Mouse (Mus musculus) forebrain, embryonic 12.5 days (tissue): ENCODE data around the gene Hgd. TPM values are rescaled to one million over a fixed set of nuclear protein-coding genes. Genes with fewer than 3 reads are reported as not detected.
A peak's percentile ranks its signal among the peaks of the same experiment; 100 is the strongest.
"Not testable (repeated sequence)": the region's sequence is repeated elsewhere in the genome, so short reads cannot be mapped to it uniquely, and the experiment has no call there.

ENCODE experiments used
- ATAC-seq: fragments of 200-750 bp; cut with Nextera tagmentation; 2 replicates; pipeline ENCODE4 v1.8.0; 2017; ENCODE audit warnings: moderate TSS enrichment; ENCODE audit not compliant: low FRiP score
- H3K27ac ChIP-seq: fragments of 300-500 bp; sonication (generic); 2 replicates; pipeline ENCODE4 v1.5.1; 2016; ENCODE audit warnings: mild to moderate bottlenecking
- H3K27me3 ChIP-seq: fragments of 300-500 bp; sonication (generic); 2 replicates; pipeline ENCODE4 v1.6.1; 2016; ENCODE audit warnings: mild to moderate bottlenecking
- H3K36me3 ChIP-seq: fragments of 300-500 bp; sonication (generic); replicated peaks from 2 replicates; pipeline ENCODE4 v1.6.1; 2016; ENCODE audit warnings: mild to moderate bottlenecking
- H3K4me1 ChIP-seq: fragments of 300-500 bp; sonication (generic); 2 replicates; pipeline ENCODE4 v1.6.1; 2016
- H3K4me2 ChIP-seq: fragments of 300-500 bp; sonication (generic); 2 replicates; pipeline ENCODE4 v1.6.1; 2016; ENCODE audit warnings: mild to moderate bottlenecking, moderate library complexity
- H3K4me3 ChIP-seq: fragments of 300-500 bp; sonication (generic); replicated peaks from 2 replicates; pipeline ENCODE4 v1.5.1; 2016; ENCODE audit warnings: mild to moderate bottlenecking
- H3K9ac ChIP-seq: fragments of 300-500 bp; sonication (generic); 2 replicates; pipeline ENCODE4 v1.6.1; 2016; ENCODE audit warnings: mild to moderate bottlenecking
- H3K9me3 ChIP-seq: fragments of 300-500 bp; sonication (generic); 2 replicates; pipeline ENCODE4 v1.6.1; 2016
- WGBS: fragments of 180-500 bp; shearing (Covaris S2); methylation state at CpG from one replicate; pipeline ENCODE4 v1.1.7; 2016; 5-methylcytosine and 5-hydroxymethylcytosine counted together
- polyA plus RNA-seq: library from polyadenylated mRNA; unstranded; fragments of >200 nt; fragmentation: Nextera tagmentation; extraction: Ambion mirVana; gene quantifications from 2 replicates; pipeline ENCODE4 v1.2.1, GENCODE M21; 2016

Hgd gene
- polyA plus RNA-seq, 1 experiment from 2014 or later: 0.45 TPM

DNA sequence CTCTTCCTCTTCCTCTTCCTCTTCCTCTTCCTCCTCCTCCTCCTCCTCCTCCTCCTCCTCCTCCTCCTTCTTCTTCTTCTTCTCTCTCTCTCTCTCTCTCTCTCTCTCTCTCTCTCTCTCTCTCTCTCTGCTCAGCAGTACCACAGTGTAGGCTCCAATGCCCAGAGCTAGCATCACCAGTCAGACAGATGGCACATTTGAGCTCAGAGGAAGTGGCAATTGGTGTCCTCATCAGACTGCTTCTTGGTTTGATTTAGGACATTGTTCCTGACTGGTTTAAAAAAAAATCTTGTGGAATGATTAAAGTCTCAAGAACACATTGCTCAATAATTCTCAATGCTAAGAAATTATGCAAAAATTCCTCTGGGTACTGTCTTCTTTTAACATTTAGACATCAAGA lies 60.6 kb downstream of the Hgd start:
- H3K9ac ChIP-seq, ATAC-seq, H3K4me1 ChIP-seq, H3K4me2 ChIP-seq, H3K27me3 ChIP-seq, H3K27ac ChIP-seq, H3K9me3 ChIP-seq, H3K4me3 ChIP-seq: not testable (repeated sequence)
- peaks cover 12% of the 10 kb centered on the region for H3K36me3 ChIP-seq

DNA sequence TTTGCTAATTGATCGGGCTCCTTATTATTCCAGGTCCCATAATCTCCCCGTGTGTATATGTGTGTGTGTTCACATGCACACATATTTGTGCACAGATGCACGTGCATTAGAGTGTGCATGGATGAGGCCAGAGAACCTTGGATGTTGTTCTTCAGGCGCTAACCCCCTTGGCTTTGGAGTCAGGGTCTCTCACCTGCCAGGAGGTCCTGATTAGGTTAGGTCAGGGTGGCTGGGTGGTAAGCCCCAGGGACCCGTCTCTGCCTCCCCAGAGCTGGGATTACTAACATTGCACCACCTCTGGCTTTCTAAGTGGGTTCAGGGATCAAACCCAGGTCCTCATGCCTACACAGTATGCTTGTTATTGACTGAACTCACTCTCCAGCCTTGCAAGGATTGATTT lies 64.5 kb downstream of the Hgd start:
- Histone ChIP-seq H3K27me3 (no peaks in the 10 kb centered on the region), H3K4me2 (no peak overlapping the region), H3K9me3 (no peaks in the 10 kb centered on the region), H3K36me3 (peaks cover 40% of the 10 kb centered on the region), H3K4me3 (no peak overlapping the region), H3K9ac (no peak overlapping the region), H3K4me1 (no peaks in the 10 kb centered on the region), H3K27ac (no peak overlapping the region)
- WGBS: 87% methylated on average over 5 of the region's 5 CpGs
- ATAC-seq: no peak

DNA sequence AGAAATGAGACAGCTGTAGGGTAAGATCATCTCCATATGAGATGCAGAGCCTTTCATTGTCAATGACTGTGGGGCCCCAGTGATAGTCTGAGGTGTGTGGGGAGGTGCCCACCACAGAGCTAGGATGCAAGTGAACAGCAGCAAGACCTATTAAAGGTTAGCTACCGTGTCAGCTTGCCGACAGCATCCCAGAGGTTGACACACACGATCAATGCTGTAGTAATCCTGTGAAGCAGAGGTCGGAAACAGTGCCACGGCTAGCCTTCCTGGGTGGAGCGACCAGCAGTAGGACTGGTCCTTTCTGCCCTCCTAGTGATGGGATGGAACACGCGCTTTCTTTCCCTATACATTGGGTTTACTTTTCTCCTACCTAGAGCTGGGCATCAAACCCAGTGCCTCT lies 65.3 kb downstream of the Hgd start:
- WGBS: 92% methylated on average over 8 of the region's 8 CpGs

DNA sequence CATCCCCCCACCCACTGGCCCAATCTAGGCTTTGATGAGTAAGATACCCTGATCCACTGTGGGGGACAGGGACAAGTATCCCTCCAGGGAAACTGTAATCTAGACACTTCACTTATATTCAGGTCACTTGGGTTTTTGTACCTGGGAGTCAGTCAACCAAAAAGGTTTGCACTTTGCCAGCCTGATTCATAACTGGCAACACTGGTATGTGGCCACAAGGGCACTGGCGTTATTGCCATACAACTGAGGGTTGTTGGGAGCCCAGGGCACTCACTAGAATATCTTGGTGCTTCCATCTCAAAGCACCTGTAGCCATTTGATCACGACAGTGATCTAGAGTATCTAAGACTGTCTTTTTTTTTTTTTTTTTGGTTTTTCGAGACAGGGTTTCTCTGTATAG lies 65.8 kb downstream of the Hgd start:
- no peak for ATAC-seq
- Histone ChIP-seq H3K4me1 (no peaks in the 10 kb centered on the region), H3K9me3 (no peaks in the 10 kb centered on the region), H3K4me3 (no peak overlapping the region), H3K27me3 (no peaks in the 10 kb centered on the region), H3K36me3 (peaks cover 40% of the 10 kb centered on the region), H3K4me2 (no peak overlapping the region), H3K27ac (no peak overlapping the region), H3K9ac (no peak overlapping the region)
- WGBS: 92% methylated on average over 3 of the region's 3 CpGs

More for the DNA sequence above, 65.3 kb downstream of the Hgd start:
- Histone ChIP-seq H3K27ac (no peak overlapping the region), H3K27me3 (no peaks in the 10 kb centered on the region), H3K9me3 (no peaks in the 10 kb centered on the region), H3K4me2 (no peak overlapping the region), H3K4me3 (no peak overlapping the region), H3K9ac (no peak overlapping the region), H3K36me3 (peaks cover 40% of the 10 kb centered on the region), H3K4me1 (no peaks in the 10 kb centered on the region)
- ATAC-seq: no peak

DNA sequence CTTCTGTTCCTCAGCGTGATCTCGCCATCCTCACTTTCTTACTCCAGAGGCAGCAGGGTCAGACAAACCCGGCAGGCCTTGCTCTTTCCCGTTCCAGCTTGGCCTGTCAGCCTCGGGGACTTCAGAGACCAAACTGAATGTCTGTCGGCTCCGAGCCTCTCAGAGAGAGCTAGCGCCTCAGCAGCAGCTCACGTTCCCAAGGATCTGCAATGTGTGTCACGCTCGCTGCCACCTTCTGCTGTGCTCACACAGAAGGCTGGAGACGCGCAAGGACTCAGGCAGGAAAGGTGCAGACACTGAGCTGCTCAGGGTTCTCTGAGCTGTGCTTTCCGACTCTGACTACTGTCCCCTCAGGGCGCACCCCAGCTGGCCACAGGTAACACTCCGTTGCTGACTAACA lies 67.1 kb downstream of the Hgd start:
- 93% methylated on average over 16 of the region's 16 CpGs for WGBS
- Histone ChIP-seq H3K4me2 (no peak overlapping the region), H3K4me1 (no peaks in the 10 kb centered on the region), H3K9me3 (no peaks in the 10 kb centered on the region), H3K27me3 (no peaks in the 10 kb centered on the region), H3K4me3 (no peak overlapping the region), H3K9ac (no peak overlapping the region), H3K27ac (no peak overlapping the region), H3K36me3 (peaks cover 40% of the 10 kb centered on the region)
- ATAC-seq: no peak

DNA sequence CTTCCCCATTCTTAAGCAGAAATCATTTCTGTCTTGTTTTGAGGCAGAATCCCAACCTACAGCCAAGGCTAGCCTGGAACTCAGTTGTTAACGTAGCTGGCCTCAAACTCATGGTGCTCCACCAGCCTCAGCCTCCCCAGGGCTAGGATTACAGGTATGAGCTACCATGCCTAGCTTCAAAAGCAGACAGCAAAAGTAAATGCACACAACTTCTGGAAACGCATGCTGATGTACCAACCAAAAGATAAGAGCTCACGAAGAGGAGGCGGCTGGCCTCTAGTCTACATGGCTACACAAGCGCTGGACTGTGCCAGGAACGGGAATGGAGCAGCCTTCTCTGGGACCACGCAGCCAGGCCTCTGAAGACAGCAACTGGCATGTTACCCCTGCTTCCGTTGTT lies 68.0 kb downstream of the Hgd start:
- no peak overlapping the region for H3K4me3 ChIP-seq
- peaks cover 7% of the 10 kb centered on the region for H3K4me1 ChIP-seq
- H3K9me3 ChIP-seq: no peaks in the 10 kb centered on the region
- no peak for ATAC-seq
- peaks cover 40% of the 10 kb centered on the region for H3K36me3 ChIP-seq
- WGBS: 95% methylated on average over 8 of the region's 8 CpGs
- no peak overlapping the region for H3K9ac ChIP-seq
- H3K27ac ChIP-seq: no peak overlapping the region
- no peaks in the 10 kb centered on the region for H3K27me3 ChIP-seq
- no peak overlapping the region for H3K4me2 ChIP-seq

DNA sequence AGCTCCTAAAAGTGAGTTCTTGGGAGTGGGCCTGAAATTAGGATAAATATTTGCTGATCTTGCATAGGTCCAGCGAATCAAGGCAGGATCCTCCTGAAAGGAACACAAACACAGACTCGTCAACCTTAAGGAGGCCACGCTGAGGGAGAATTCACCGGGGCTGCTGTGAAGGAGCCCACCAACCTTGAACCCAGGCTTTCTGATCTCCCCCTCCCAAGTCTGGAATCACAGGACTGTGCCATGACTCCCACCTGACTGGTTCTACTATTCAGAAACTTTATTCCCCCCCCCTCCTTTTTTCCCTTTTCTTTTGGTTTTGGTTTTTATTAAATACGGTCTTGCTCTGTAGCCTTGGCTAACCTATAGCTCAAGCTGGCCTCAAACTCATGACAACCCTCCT lies 69.1 kb downstream of the Hgd start:
- ATAC-seq: no peak
- Histone ChIP-seq H3K27me3 (no peaks in the 10 kb centered on the region), H3K9me3 (no peaks in the 10 kb centered on the region), H3K27ac (no peak overlapping the region), H3K9ac (no peak overlapping the region), H3K4me2 (no peak overlapping the region), H3K36me3 (peaks cover 40% of the 10 kb centered on the region), H3K4me3 (no peak overlapping the region), H3K4me1 (peaks cover 10% of the 10 kb centered on the region)
- WGBS: 89% methylated on average over 5 of the region's 5 CpGs

DNA sequence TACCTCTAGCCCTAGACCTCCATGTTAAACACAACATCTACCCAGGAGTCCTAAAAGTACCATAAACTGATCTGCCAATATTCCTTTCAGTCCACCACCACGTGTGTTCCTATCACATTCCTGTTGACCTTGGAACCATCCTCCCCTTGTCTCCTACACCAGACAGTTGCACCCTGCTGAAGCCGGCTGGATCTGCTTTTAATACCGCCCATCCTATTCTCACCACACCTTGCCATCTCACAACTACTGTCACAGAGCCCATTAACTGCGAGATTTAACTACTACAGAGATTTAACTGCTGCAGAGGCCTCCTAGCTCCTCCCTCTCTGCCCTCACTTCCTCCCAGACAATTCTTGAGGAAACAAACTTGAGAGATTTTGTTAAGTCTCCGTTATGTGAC lies 71.5 kb downstream of the Hgd start:
- WGBS: 89% methylated on average over 5 of the region's 5 CpGs
- peaks cover 27% of the 10 kb centered on the region for H3K4me1 ChIP-seq
- no peak for ATAC-seq

DNA sequence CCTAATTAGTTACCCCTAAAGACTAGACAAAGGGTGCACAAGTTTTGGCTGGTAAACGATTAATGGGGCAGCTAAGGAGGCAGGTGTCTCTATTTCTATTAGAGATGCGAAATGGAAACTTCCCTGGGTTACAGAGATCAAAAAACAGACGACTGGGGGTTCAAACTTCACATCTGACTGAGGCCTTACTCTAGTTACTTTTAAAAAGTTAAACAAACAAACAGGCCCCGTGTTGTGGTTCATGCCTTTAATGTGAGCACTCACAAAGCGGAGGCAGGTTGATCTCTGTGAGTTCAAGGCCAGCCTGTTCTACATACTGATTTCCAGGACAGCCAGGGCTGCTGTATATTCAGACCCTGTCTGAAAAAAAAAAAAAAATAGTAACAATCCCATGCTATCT lies 72.7 kb downstream of the Hgd start:
- Histone ChIP-seq H3K36me3 (peaks cover 7% of the 10 kb centered on the region), H3K9me3 (no peaks in the 10 kb centered on the region), H3K27ac (no peak overlapping the region), H3K4me2 (peak overlapping the region; percentile 58), H3K9ac (no peak overlapping the region), H3K4me1 (peaks cover 35% of the 10 kb centered on the region), H3K4me3 (no peak overlapping the region; the same call in 1 of the 2 replicates), H3K27me3 (no peaks in the 10 kb centered on the region)
- ATAC-seq: no peak
- 78% methylated on average over 5 of the region's 5 CpGs for WGBS

More for the DNA sequence above, 71.5 kb downstream of the Hgd start:
- H3K4me3 ChIP-seq: no peak overlapping the region
- no peaks in the 10 kb centered on the region for H3K9me3 ChIP-seq
- H3K36me3 ChIP-seq: peaks cover 19% of the 10 kb centered on the region
- no peaks in the 10 kb centered on the region for H3K27me3 ChIP-seq
- no peak overlapping the region for H3K9ac ChIP-seq
- no peak overlapping the region for H3K27ac ChIP-seq
- no peak overlapping the region for H3K4me2 ChIP-seq

DNA sequence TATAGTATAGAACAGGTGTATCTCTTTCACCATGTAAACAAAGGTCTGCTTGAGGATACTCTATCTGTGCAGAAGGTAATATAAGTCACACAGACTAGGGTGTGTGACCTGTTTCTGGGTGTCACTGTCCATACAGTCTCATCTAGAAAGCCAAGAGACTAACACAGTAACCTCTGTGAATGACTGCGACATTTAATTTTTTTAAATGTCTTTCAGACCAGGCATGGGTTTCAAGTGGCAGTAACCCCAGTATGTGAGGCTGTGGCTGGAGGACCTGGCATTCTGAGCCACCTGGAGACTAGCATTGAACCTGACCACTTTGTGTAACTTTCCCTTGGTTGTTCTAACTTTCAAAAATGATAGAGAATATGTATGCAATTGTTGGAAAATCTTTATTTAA lies 73.1 kb downstream of the Hgd start:
- Histone ChIP-seq H3K4me2 (peak overlapping the region; percentile 58), H3K27me3 (no peaks in the 10 kb centered on the region), H3K9ac (no peak overlapping the region; the same call in 1 of the 2 replicates), H3K36me3 (peaks cover 3% of the 10 kb centered on the region), H3K9me3 (no peaks in the 10 kb centered on the region), H3K4me1 (peaks cover 35% of the 10 kb centered on the region), H3K27ac (no peak overlapping the region), H3K4me3 (peak overlapping the region; percentile 81)
- 88% methylated on average over 1 of the region's 1 CpGs for WGBS
- no peak for ATAC-seq

DNA sequence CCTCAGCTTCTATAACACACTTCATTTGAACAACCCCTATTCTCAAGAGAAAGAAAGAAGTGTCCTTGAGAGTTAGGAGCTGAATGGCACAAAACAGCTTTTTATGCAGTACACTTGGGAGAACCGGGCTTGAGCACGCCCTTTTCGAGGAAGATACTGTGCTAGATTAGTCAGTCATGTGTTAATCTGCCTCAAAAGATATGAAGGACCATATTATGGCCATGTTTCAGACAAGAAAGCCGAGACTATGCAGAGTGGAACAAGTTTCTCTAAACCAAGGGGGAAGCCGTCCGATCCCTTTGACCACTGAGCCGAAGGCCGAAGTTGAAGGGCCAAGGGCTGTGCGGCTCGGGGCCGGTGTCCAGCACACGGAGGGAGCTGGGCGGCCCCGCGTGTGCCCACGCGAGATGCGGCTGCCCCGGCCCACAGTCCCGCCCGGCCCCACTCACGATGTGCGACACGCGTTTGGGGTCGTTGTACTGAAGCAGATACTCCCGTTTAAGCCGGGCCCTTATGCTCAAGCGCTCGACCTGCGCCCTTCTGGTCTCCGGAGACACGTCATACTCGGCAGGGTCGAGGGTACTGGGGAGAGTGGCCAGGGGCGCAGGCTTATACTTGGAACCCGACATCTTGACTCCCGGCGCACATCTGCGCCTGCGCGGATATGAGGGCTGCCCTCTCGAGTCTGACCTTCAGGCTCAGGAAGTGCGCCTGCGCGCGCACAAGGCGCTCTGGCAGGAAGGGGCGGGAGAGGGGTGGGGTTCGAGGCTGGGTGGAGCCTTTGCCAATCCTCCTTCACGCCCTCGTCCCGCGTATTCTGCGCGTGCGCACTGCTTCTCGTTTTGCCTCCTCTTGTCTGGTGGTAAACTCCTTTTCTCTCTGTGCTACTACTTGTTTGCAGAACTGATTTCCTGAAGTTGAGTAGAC lies 74.0 kb downstream of the Hgd start, which contains the start of gene Ndufb4:
Gene Ndufb4, minus strand, starts transcription at position 723 of the 927 bp plus-strand sequence.
- Histone ChIP-seq H3K36me3 (no peaks in the 10 kb centered on the region), H3K9me3 (no peaks in the 10 kb centered on the region), H3K4me1 (peaks cover 35% of the 10 kb centered on the region), H3K9ac (peak within 1 kb of the TSS; percentile 85), H3K4me2 (peak within 1 kb of the TSS; percentile 58), H3K27me3 (no peaks in the 10 kb centered on the region), H3K4me3 (peak within 1 kb of the TSS; percentile 81), H3K27ac (peak within 1 kb of the TSS; percentile 79)
- peak; percentile 92 for ATAC-seq
- WGBS: under 1% methylated on average over 51 of the region's 58 CpGs

DNA sequence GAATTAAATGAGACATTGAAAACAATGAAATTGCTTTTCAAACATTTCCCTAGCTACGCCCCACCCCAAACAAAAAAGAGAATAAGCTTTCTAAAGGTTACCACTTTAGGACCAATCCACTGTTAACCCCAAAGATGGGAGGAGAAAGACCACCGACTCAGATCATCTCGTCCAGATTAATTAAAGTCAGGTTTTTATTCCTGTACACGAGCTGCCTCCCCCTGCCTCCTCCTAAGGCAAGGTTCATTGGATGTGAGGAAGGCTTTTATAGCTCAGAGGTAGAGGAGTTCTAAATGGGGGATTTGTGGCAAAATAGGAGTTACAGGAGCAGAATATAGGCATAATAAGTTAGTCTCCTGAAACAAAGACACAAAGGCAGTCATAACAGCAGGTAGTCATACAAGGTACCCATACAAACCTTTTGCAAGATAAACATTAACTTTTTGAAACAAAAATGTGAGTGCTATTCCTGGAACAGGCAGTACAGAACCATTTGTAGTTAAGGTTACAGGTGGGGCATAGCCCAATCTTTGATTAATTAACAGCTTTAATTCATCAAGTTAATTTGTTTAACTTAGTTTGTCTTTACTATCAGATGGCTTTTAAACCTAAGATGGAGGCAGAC lies 75.0 kb downstream of the Hgd start:
- H3K4me2 ChIP-seq: peak overlapping the region; percentile 49
- peaks cover 35% of the 10 kb centered on the region for H3K4me1 ChIP-seq
- no peak overlapping the region for H3K9ac ChIP-seq
- H3K4me3 ChIP-seq: no peak overlapping the region; the same call in 1 of the 2 replicates
- 56% methylated on average over 4 of the region's 4 CpGs for WGBS
- no peaks in the 10 kb centered on the region for H3K9me3 ChIP-seq
- H3K36me3 ChIP-seq: no peaks in the 10 kb centered on the region
- peak overlapping the region; percentile 46; the same call in 1 of the 2 replicates for H3K27ac ChIP-seq
- H3K27me3 ChIP-seq: no peaks in the 10 kb centered on the region
- no peak for ATAC-seq
